Mouse (Mus musculus): ENCODE data around the gene Gm21861. TPM values are rescaled to one million over a fixed set of nuclear protein-coding genes. Genes with fewer than 3 reads are reported as not detected.
"Not testable (repeated sequence)": the region's sequence is repeated elsewhere in the genome, so short reads cannot be mapped to it uniquely, and the experiment has no call there.

Gm21861 gene
- not detected in 2 replicates for polyA plus RNA-seq (2014; fragmentation: Nextera tagmentation; extraction: Ambion mirVana)

DNA sequence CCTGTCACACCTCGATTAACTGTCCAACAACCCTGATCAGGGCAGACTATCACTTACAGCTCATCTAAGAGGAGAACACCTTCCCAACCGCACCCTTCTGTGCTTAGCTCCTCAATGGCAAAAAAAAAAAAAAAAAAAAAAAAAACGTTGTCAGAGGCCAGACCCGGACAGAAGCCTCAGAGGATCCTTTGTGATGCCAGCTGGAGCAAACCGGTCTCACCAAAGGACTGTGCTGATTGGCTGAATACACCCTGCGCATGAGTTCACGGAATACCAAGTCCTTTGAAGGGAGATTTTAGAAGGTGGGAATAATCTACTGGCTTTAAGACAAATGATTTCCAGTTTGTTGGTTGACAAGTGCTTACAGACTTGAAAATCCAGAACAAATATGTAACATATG is at the start of gene Gm21861:
Gene Gm21861, minus strand, starts transcription at position 101 of the 400 bp plus-strand sequence.
- H3K4me3 ChIP-seq (ENCODE audit: low read depth, low read length); H3K4me1 ChIP-seq (ENCODE audit: control insufficient read depth, insufficient read depth, low read length); H3K27me3 ChIP-seq (ENCODE audit: control insufficient read depth, insufficient read depth, low read length); H3K9ac ChIP-seq (replicated peaks; ENCODE audit: low read depth, low read length); H3K36me3 ChIP-seq (ENCODE audit: control insufficient read depth, insufficient read depth, low read length); H3K9me3 ChIP-seq (ENCODE audit: control insufficient read depth, low read length); H3K27ac ChIP-seq (ENCODE audit: low read depth, low read length); H3K4me2 ChIP-seq (ENCODE audit: low read depth, low read length); ATAC-seq (ENCODE audit: low read depth): not testable (repeated sequence)
- WGBS, result no CpG with 5 or more reads among the region's 7 CpGs
